18 mouse cellular contexts compared by ENCODE assay signal in genomic region chr12:33369555-33369954, GRCm38 (mm10). TPM values are rescaled to one million over a fixed set of nuclear protein-coding genes. Genes with fewer than 3 reads are reported as not detected.
DNase-seq lines count a peak whose midpoint lies in the region; ATAC-seq lines count a peak whose summit lies in the region.
"Had no signal": no experiment of that assay in that cellular context is flagged by ENCODE, and none has a peak within 500 bp of the region (broad histone marks: within the 10 kb centered on the region; RNA-seq: fewer than 3 reads in every experiment).

No protein-coding gene starts in this region.

- no peak overlapping the region for H3K4me2 ChIP-seq in hindbrain, embryonic 15.5 days
- H3K4me2 ChIP-seq in hindbrain, embryonic 14.5 days (replicated peaks), result no peak overlapping the region
- H3K4me2 ChIP-seq: heart, embryonic 15.5 days; midbrain, embryonic 11.5 days had no signal

- 0 out of 2 replicates have a peak, but pooled peaks cover 3% of the 10 kb centered on the region for H3K36me3 ChIP-seq in hindbrain, embryonic 15.5 days
- peaks cover 12% of the 10 kb centered on the region; the same call in 1 of the 2 replicates for H3K36me3 ChIP-seq in hindbrain, embryonic 14.5 days (replicated peaks; ENCODE audit: control insufficient read depth, insufficient read depth)
- 0 out of 2 replicates have a peak, but pooled peaks cover 4% of the 10 kb centered on the region for H3K36me3 ChIP-seq in midbrain, embryonic 10.5 days

- H3K9ac ChIP-seq in hindbrain, embryonic 15.5 days, result no peak overlapping the region
- no peak overlapping the region for H3K9ac ChIP-seq in hindbrain, embryonic 14.5 days
- H3K9ac ChIP-seq: heart, embryonic 15.5 days had no signal

- H3K27ac ChIP-seq in hindbrain, embryonic 15.5 days (replicated peaks), result no peak overlapping the region
- no peak overlapping the region for H3K27ac ChIP-seq in hindbrain, embryonic 14.5 days
- H3K27ac ChIP-seq in midbrain, embryonic 10.5 days (replicated peaks), result no peak overlapping the region
- H3K27ac ChIP-seq: embryonic facial prominence, embryonic 10.5 days; heart, embryonic 15.5 days had no signal

- 0 out of 2 replicates have a peak, but pooled peaks have one; percentile 17 for ATAC-seq in hindbrain, embryonic 15.5 days (ENCODE audit: low FRiP score, low read depth)
- no peak for ATAC-seq in hindbrain, embryonic 14.5 days (ENCODE audit: low FRiP score)
- ATAC-seq in erythroid progenitor cell, adult 5-6 weeks (replicated peaks; ENCODE audit: low FRiP score, poor library complexity, severe bottlenecking), result peak; percentile 68
- ATAC-seq in megakaryocyte-erythroid progenitor cell, adult 5-6 weeks (replicated peaks; ENCODE audit: low FRiP score, low TSS enrichment, poor library complexity, severe bottlenecking), result 0 out of 2 replicates have a peak, but pooled peaks have one; percentile 23
- ATAC-seq: activated CD4-positive, CD25-positive, alpha-beta regulatory T cell, adult 4 months; hindbrain, embryonic 16.5 days had no signal

- no peaks in the 10 kb centered on the region for H3K27me3 ChIP-seq in hindbrain, embryonic 15.5 days
- no peaks in the 10 kb centered on the region for H3K27me3 ChIP-seq in hindbrain, embryonic 14.5 days (ENCODE audit: control insufficient read depth, insufficient read depth, low read length)
- H3K27me3 ChIP-seq in midbrain, embryonic 10.5 days (ENCODE audit: low read depth, poor library complexity, severe bottlenecking), result no peaks in the 10 kb centered on the region

- H3K4me3 ChIP-seq in hindbrain, embryonic 15.5 days, result no peak overlapping the region
- no peak overlapping the region for H3K4me3 ChIP-seq in hindbrain, embryonic 14.5 days (replicated peaks; ENCODE audit: low read length)
- H3K4me3 ChIP-seq in midbrain, embryonic 10.5 days, result no peak overlapping the region
- H3K4me3 ChIP-seq: embryonic facial prominence, embryonic 10.5 days; heart, embryonic 15.5 days had no signal

- H3K4me1 ChIP-seq in hindbrain, embryonic 15.5 days (replicated peaks), result no peaks in the 10 kb centered on the region
- no peaks in the 10 kb centered on the region for H3K4me1 ChIP-seq in hindbrain, embryonic 14.5 days (replicated peaks; ENCODE audit: control insufficient read depth, insufficient read depth, low read length)
- H3K4me1 ChIP-seq in midbrain, embryonic 10.5 days, result no peaks in the 10 kb centered on the region
- H3K4me1 ChIP-seq: embryonic facial prominence, embryonic 10.5 days; heart, embryonic 15.5 days had no signal

- 86% methylated on average over 3 of the region's 3 CpGs for WGBS in hindbrain, embryonic 15.5 days
- 85% methylated on average over 3 of the region's 3 CpGs for WGBS in hindbrain, embryonic 14.5 days
- 87% methylated on average over 3 of the region's 3 CpGs for WGBS in midbrain, embryonic 10.5 days

- H3K9me3 ChIP-seq in hindbrain, embryonic 15.5 days, result no peaks in the 10 kb centered on the region
- no peaks in the 10 kb centered on the region for H3K9me3 ChIP-seq in hindbrain, embryonic 14.5 days (ENCODE audit: control insufficient read depth, low read length)
- no peaks in the 10 kb centered on the region for H3K9me3 ChIP-seq in midbrain, embryonic 10.5 days (replicated peaks)
- H3K9me3 ChIP-seq: embryonic facial prominence, embryonic 10.5 days; heart, embryonic 15.5 days had no signal

- no peak for DNase-seq in hindbrain, embryonic 14.5 days (ENCODE audit: low spot score)
- DNase-seq in NIH3T3 (ENCODE audit: low read depth), result peak; percentile 79
- DNase-seq in gastrocnemius, postnatal 4 days (ENCODE audit: low spot score in 2 of 2), result no peak
- no peak for DNase-seq in midbrain, embryonic 10.5 days (ENCODE audit: low spot score)
- DNase-seq: cerebellum, adult 8-10 months; kidney, adult 9 months; lung, adult 2 months; thymus, postnatal 4 days had no signal

RNA-seq across cellular contexts. Expression of gene Efcab10, which starts 25.1 kb away (rescaled TPM):
- 3.8 and 4.2 TPM in 2 replicates for polyA plus RNA-seq in hindbrain, embryonic 15.5 days (2015; fragmentation: Nextera tagmentation; extraction: Ambion mirVana)
- polyA plus RNA-seq in hindbrain, embryonic 14.5 days (2014; fragmentation: Nextera tagmentation; extraction: Ambion mirVana), result 4.3 and 5.9 TPM in 2 replicates
- not detected in 2 replicates for total RNA-seq in erythroid progenitor cell, adult 5-6 weeks (2015; ENCODE audit: low replicate concordance)
- not detected in 2 replicates for total RNA-seq in erythroid progenitor cell, adult 5-6 weeks (2017; ENCODE audit: low replicate concordance)
- total RNA-seq in megakaryocyte-erythroid progenitor cell, adult 5-6 weeks (2014; fragmentation: Nextera tagmentation), result not detected in 2 replicates
- not detected in 2 replicates for total RNA-seq in megakaryocyte-erythroid progenitor cell, adult 5-6 weeks (2017)
- total RNA-seq in gastrocnemius, postnatal 4 days (2021), result not detected
- 0.91 and 0.98 TPM in 2 replicates for polyA plus RNA-seq in midbrain, embryonic 10.5 days (2016; fragmentation: Nextera tagmentation; extraction: Ambion mirVana)
- total RNA-seq: gastrocnemius, adult 8-10 months had no signal
- polyA plus RNA-seq: activated CD4-positive, CD25-positive, alpha-beta regulatory T cell, adult 4 months; stomach, embryonic 14.5 days had no signal

RNA-seq across cellular contexts. Expression of gene Twistnb, which starts 59.9 kb away (rescaled TPM):
- polyA plus RNA-seq in hindbrain, embryonic 15.5 days (2015; fragmentation: Nextera tagmentation; extraction: Ambion mirVana), result 38.9 and 46.4 TPM in 2 replicates
- polyA plus RNA-seq in hindbrain, embryonic 14.5 days (2014; fragmentation: Nextera tagmentation; extraction: Ambion mirVana), result 47.5 and 51.0 TPM in 2 replicates
- 7.9 and 17.2 TPM in 2 replicates for total RNA-seq in erythroid progenitor cell, adult 5-6 weeks (2015; ENCODE audit: low replicate concordance)
- 2.4 and 10.8 TPM in 2 replicates for total RNA-seq in erythroid progenitor cell, adult 5-6 weeks (2017; ENCODE audit: low replicate concordance)
- total RNA-seq in megakaryocyte-erythroid progenitor cell, adult 5-6 weeks (2014; fragmentation: Nextera tagmentation), result 35.5 and 39.4 TPM in 2 replicates
- total RNA-seq in megakaryocyte-erythroid progenitor cell, adult 5-6 weeks (2017), result 82.0 and 113 TPM in 2 replicates
- total RNA-seq in gastrocnemius, postnatal 4 days (2021), result 10 to 100 TPM; 12.1 to 14.4 TPM
- 60.8 and 75.9 TPM in 2 replicates for polyA plus RNA-seq in midbrain, embryonic 10.5 days (2016; fragmentation: Nextera tagmentation; extraction: Ambion mirVana)
